12 mouse cellular contexts compared by ENCODE assay signal in genomic region chr10:94294933-94295750, GRCm38 (mm10). TPM values are rescaled to one million over a fixed set of nuclear protein-coding genes. Genes with fewer than 3 reads are reported as not detected.
DNase-seq lines count a peak whose midpoint lies in the region; TF ChIP-seq lines count a peak whose summit lies in the region.
"Had no signal": no experiment of that assay in that cellular context is flagged by ENCODE, and none has a peak within 500 bp of the region (broad histone marks: within the 10 kb centered on the region; RNA-seq: fewer than 3 reads in every experiment).

No protein-coding gene starts in this region.

- no peaks in the 10 kb centered on the region for H3K36me3 ChIP-seq in forebrain, embryonic 10.5 days (replicated peaks)
- no peaks in the 10 kb centered on the region for H3K36me3 ChIP-seq in midbrain, embryonic 10.5 days
- no peaks in the 10 kb centered on the region for H3K36me3 ChIP-seq in kidney, adult 2 months (ENCODE audit: control insufficient read depth, insufficient read depth, low read length)
- H3K36me3 ChIP-seq: heart, embryonic 10.5 days had no signal

- H3K27ac ChIP-seq in forebrain, embryonic 10.5 days, result peak overlapping the region; percentile 82
- peak overlapping the region; percentile 83 for H3K27ac ChIP-seq in midbrain, embryonic 10.5 days (replicated peaks)
- H3K27ac ChIP-seq in kidney, adult 2 months (ENCODE audit: insufficient read depth, low read depth, low read length), result no peak overlapping the region
- H3K27ac ChIP-seq: heart, embryonic 10.5 days had no signal

- peaks cover 39% of the 10 kb centered on the region for H3K4me1 ChIP-seq in forebrain, embryonic 10.5 days
- H3K4me1 ChIP-seq in midbrain, embryonic 10.5 days, result peaks cover 32% of the 10 kb centered on the region
- H3K4me1 ChIP-seq in kidney, adult 2 months (ENCODE audit: control insufficient read depth, insufficient read depth, low read length), result no peaks in the 10 kb centered on the region
- H3K4me1 ChIP-seq: heart, embryonic 10.5 days had no signal

- H3K4me3 ChIP-seq in forebrain, embryonic 10.5 days, result no peak overlapping the region
- H3K4me3 ChIP-seq in midbrain, embryonic 10.5 days, result no peak overlapping the region
- H3K4me3 ChIP-seq in kidney, adult 2 months (ENCODE audit: insufficient read depth, low read depth, low read length), result no peak overlapping the region
- H3K4me3 ChIP-seq: heart, embryonic 10.5 days had no signal

- no peak for TF ChIP-seq CTCF in kidney, adult 2 months (conservative IDR thresholded peaks at IDR 0.05; ENCODE audit: insufficient read depth, insufficient read length, low read depth, low read length)

- no peaks in the 10 kb centered on the region for H3K27me3 ChIP-seq in forebrain, embryonic 10.5 days (ENCODE audit: poor library complexity, severe bottlenecking)
- H3K27me3 ChIP-seq in midbrain, embryonic 10.5 days (ENCODE audit: low read depth, poor library complexity, severe bottlenecking), result no peaks in the 10 kb centered on the region
- H3K27me3 ChIP-seq in kidney, adult 2 months (replicated peaks; ENCODE audit: control insufficient read depth, insufficient read depth, low read length), result no peaks in the 10 kb centered on the region

- no peaks in the 10 kb centered on the region for H3K9me3 ChIP-seq in forebrain, embryonic 10.5 days
- H3K9me3 ChIP-seq in midbrain, embryonic 10.5 days (replicated peaks), result no peaks in the 10 kb centered on the region
- H3K9me3 ChIP-seq: heart, embryonic 10.5 days had no signal

- TF ChIP-seq POLR2A in kidney, adult 2 months (IDR thresholded peaks at IDR 0.05; ENCODE audit: low read depth, low read length), result no peak

- 44% methylated on average over 6 of the region's 6 CpGs for WGBS in forebrain, embryonic 10.5 days
- WGBS in midbrain, embryonic 10.5 days, result 46% methylated on average over 6 of the region's 6 CpGs
- WGBS in kidney, adult 2 months, result 70% methylated on average over 6 of the region's 6 CpGs

- DNase-seq in MN1 (ENCODE audit: low spot score), result peak; percentile 85
- DNase-seq in cerebellum, adult 11 months, result peak; percentile 48
- peak; percentile 45 for DNase-seq in forebrain, embryonic 10.5 days (ENCODE audit: extremely low spot score, low spot score)
- peak; percentile 56 for DNase-seq in midbrain, embryonic 10.5 days (ENCODE audit: low spot score)
- DNase-seq in kidney, adult 2 months, result no peak
- DNase-seq in lung, postnatal 14 days, result no peak
- DNase-seq in urinary bladder, postnatal 36 days (ENCODE audit: low spot score in 2 of 2), result no peak
- DNase-seq in frontal cortex, postnatal 25 days (ENCODE audit: low spot score in 2 of 2), result no peak
- DNase-seq: right cerebral cortex, adult 18-20 months; thymus, adult 2 months had no signal

RNA-seq across cellular contexts. Expression of gene Gm4792, which starts 3.4 kb away (rescaled TPM):
- 0.19 TPM in 1 of 2 replicates, not detected in the other for polyA plus RNA-seq in forebrain, embryonic 10.5 days (2016; fragmentation: Nextera tagmentation; extraction: Ambion mirVana)
- 0.17 TPM in 1 of 2 replicates, not detected in the other for polyA plus RNA-seq in midbrain, embryonic 10.5 days (2016; fragmentation: Nextera tagmentation; extraction: Ambion mirVana)
- polyA plus RNA-seq in kidney, adult 2 months (2012; rRNA removed), result not detected in 2 replicates
- polyA plus RNA-seq: heart, embryonic 10.5 days; intestine, postnatal 0 days; thymus, adult 2 months had no signal

RNA-seq across cellular contexts. Expression of gene Tmcc3, which starts 16.6 kb away (rescaled TPM):
- 2.0 and 2.3 TPM in 2 replicates for polyA plus RNA-seq in forebrain, embryonic 10.5 days (2016; fragmentation: Nextera tagmentation; extraction: Ambion mirVana)
- 2.9 and 3.0 TPM in 2 replicates for polyA plus RNA-seq in midbrain, embryonic 10.5 days (2016; fragmentation: Nextera tagmentation; extraction: Ambion mirVana)
- polyA plus RNA-seq in kidney, adult 2 months (2012; rRNA removed), result 11.2 and 11.3 TPM in 2 replicates

Comparison
In these comparisons a context has a peak if more than half of its experiments do, and no peak if none do; other contexts are left out.
1. DNase-seq: peak in MN1 (single experiment), cerebellum, adult 11 months (single experiment), forebrain, embryonic 10.5 days (single experiment) and midbrain, embryonic 10.5 days (single experiment); none in kidney, adult 2 months (single experiment), lung, postnatal 14 days (single experiment), urinary bladder, postnatal 36 days (0 of 2) and frontal cortex, postnatal 25 days (0 of 2).